Mouse (Mus musculus): ENCODE data around the gene 6430628N08Rik. TPM values are rescaled to one million over a fixed set of nuclear protein-coding genes. Genes with fewer than 3 reads are reported as not detected.

Gene 6430628N08Rik
- total and polyA plus RNA-seq, 3 experiments = not detected

GRCm38 (mm10) chr4:115938276-115939160 lies 48.1 kb downstream of the 6430628N08Rik start:
- no peak overlapping the region for H3K4me3 ChIP-seq (ENCODE audit: low read depth, low read length)
- H3K36me3 ChIP-seq (replicated peaks) = no peaks in the 10 kb centered on the region
- TF ChIP-seq POLR2AphosphoS5 (IDR thresholded peaks at IDR 0.05; ENCODE audit: insufficient replicate concordance, low read depth, low read length) = no peak
- no peak for TF ChIP-seq GATA1 (IDR thresholded peaks at IDR 0.05; ENCODE audit: borderline replicate concordance, low read length)
- TF ChIP-seq TAL1 (conservative IDR thresholded peaks at IDR 0.05; ENCODE audit: low read depth, low read length) = no peak
- no peak for TF ChIP-seq GATA2 (IDR thresholded peaks at IDR 0.05; ENCODE audit: borderline replicate concordance, low read depth, low read length)
- no peak for TF ChIP-seq CTCF (IDR thresholded peaks at IDR 0.05; ENCODE audit: low read depth, low read length)
- H3K9me3 ChIP-seq (replicated peaks) = no peaks in the 10 kb centered on the region
- H3K4me1 ChIP-seq (ENCODE audit: insufficient read depth, low read depth, low read length) = no peaks in the 10 kb centered on the region
- H3K27me3 ChIP-seq (ENCODE audit: insufficient read depth, low read length) = peaks cover 8% of the 10 kb centered on the region; the same call in 1 of the 2 replicates
- DNase-seq (ENCODE audit: low spot score) (no peak), ATAC-seq (ENCODE audit: extremely low read depth, insufficient number of reproducible peaks, low FRiP score, poor library complexity, severe bottlenecking) (no peak)

GRCm38 (mm10) chr4:115939295-115940102 lies 49.0 kb downstream of the 6430628N08Rik start, which contains the start of gene Dmbx1:
Gene Dmbx1 (minus strand): TSS chr4:115939926.
- Histone ChIP-seq H3K9me3 (replicated peaks) (no peaks in the 10 kb centered on the region), H3K4me1 (ENCODE audit: insufficient read depth, low read depth, low read length) (no peaks in the 10 kb centered on the region), H3K4me3 (ENCODE audit: low read depth, low read length) (no peak within 1 kb of the TSS), H3K36me3 (replicated peaks) (no peaks in the 10 kb centered on the region), H3K27me3 (ENCODE audit: insufficient read depth, low read length) (peaks cover 8% of the 10 kb centered on the region; the same call in 1 of the 2 replicates)
- TF ChIP-seq TAL1 (conservative IDR thresholded peaks at IDR 0.05; ENCODE audit: low read depth, low read length) (no peak), POLR2AphosphoS5 (IDR thresholded peaks at IDR 0.05; ENCODE audit: insufficient replicate concordance, low read depth, low read length) (no peak), GATA1 (IDR thresholded peaks at IDR 0.05; ENCODE audit: borderline replicate concordance, low read length) (no peak), CTCF (IDR thresholded peaks at IDR 0.05; ENCODE audit: low read depth, low read length) (no peak), GATA2 (IDR thresholded peaks at IDR 0.05; ENCODE audit: borderline replicate concordance, low read depth, low read length) (no peak)
- DNase-seq (ENCODE audit: low spot score) (no peak), ATAC-seq (ENCODE audit: extremely low read depth, insufficient number of reproducible peaks, low FRiP score, poor library complexity, severe bottlenecking) (no peak)

- Histone ChIP-seq H3K9me3 (replicated peaks) (no peaks in the 10 kb centered on the region), H3K4me3 (ENCODE audit: low read depth, low read length) (no peak overlapping the region), H3K36me3 (replicated peaks) (no peaks in the 10 kb centered on the region), H3K27me3 (ENCODE audit: insufficient read depth, low read length) (peaks cover 8% of the 10 kb centered on the region; the same call in 1 of the 2 replicates), H3K4me1 (ENCODE audit: insufficient read depth, low read depth, low read length) (no peaks in the 10 kb centered on the region)
- no peak for TF ChIP-seq CTCF (IDR thresholded peaks at IDR 0.05; ENCODE audit: low read depth, low read length)
- no peak for TF ChIP-seq POLR2AphosphoS5 (IDR thresholded peaks at IDR 0.05; ENCODE audit: insufficient replicate concordance, low read depth, low read length)
- ATAC-seq (ENCODE audit: extremely low read depth, insufficient number of reproducible peaks, low FRiP score, poor library complexity, severe bottlenecking) (no peak), DNase-seq (ENCODE audit: low spot score) (no peak)
These were observed 50.2 kb downstream of the 6430628N08Rik start for GRCm38 (mm10) chr4:115940681-115941080.

- Histone ChIP-seq H3K4me3 (ENCODE audit: low read depth, low read length) (no peak overlapping the region), H3K9me3 (replicated peaks) (no peaks in the 10 kb centered on the region), H3K27me3 (ENCODE audit: insufficient read depth, low read length) (peaks cover 8% of the 10 kb centered on the region; the same call in 1 of the 2 replicates), H3K4me1 (ENCODE audit: insufficient read depth, low read depth, low read length) (no peaks in the 10 kb centered on the region), H3K36me3 (replicated peaks) (no peaks in the 10 kb centered on the region)
- DNase-seq (ENCODE audit: low spot score) (no peak), ATAC-seq (ENCODE audit: extremely low read depth, insufficient number of reproducible peaks, low FRiP score, poor library complexity, severe bottlenecking) (no peak)
- no peak for TF ChIP-seq CTCF (IDR thresholded peaks at IDR 0.05; ENCODE audit: low read depth, low read length)
- TF ChIP-seq GATA2 (IDR thresholded peaks at IDR 0.05; ENCODE audit: borderline replicate concordance, low read depth, low read length) = no peak
- no peak for TF ChIP-seq TAL1 (conservative IDR thresholded peaks at IDR 0.05; ENCODE audit: low read depth, low read length)
- no peak for TF ChIP-seq GATA1 (IDR thresholded peaks at IDR 0.05; ENCODE audit: borderline replicate concordance, low read length)
- no peak for TF ChIP-seq POLR2AphosphoS5 (IDR thresholded peaks at IDR 0.05; ENCODE audit: insufficient replicate concordance, low read depth, low read length)
These were observed 50.9 kb downstream of the 6430628N08Rik start for GRCm38 (mm10) chr4:115941242-115941820.

- ATAC-seq (ENCODE audit: extremely low read depth, insufficient number of reproducible peaks, low FRiP score, poor library complexity, severe bottlenecking) (no peak), DNase-seq (ENCODE audit: low spot score) (no peak)
- Histone ChIP-seq H3K4me1 (ENCODE audit: insufficient read depth, low read depth, low read length) (no peaks in the 10 kb centered on the region), H3K36me3 (replicated peaks) (no peaks in the 10 kb centered on the region), H3K4me3 (ENCODE audit: low read depth, low read length) (no peak overlapping the region), H3K9me3 (replicated peaks) (no peaks in the 10 kb centered on the region), H3K27me3 (ENCODE audit: insufficient read depth, low read length) (peaks cover 6% of the 10 kb centered on the region; the same call in 1 of the 2 replicates)
- TF ChIP-seq CTCF (IDR thresholded peaks at IDR 0.05; ENCODE audit: low read depth, low read length) (no peak), GATA1 (IDR thresholded peaks at IDR 0.05; ENCODE audit: borderline replicate concordance, low read length) (no peak), GATA2 (IDR thresholded peaks at IDR 0.05; ENCODE audit: borderline replicate concordance, low read depth, low read length) (no peak)
These were observed 53.3 kb downstream of the 6430628N08Rik start for GRCm38 (mm10) chr4:115943669-115944314.

Other genes with a start within 250 kb of the 6430628N08Rik start
- gene Cyp4b1, start 242.9 kb upstream of the 6430628N08Rik start, total RNA-seq (2014; fragmentation: Nextera tagmentation) = not detected in 2 replicates
- gene Cyp4b1, start 242.9 kb upstream of the 6430628N08Rik start, total RNA-seq (2017) = not detected in 2 replicates
- not detected in 2 replicates for gene Cyp4b1, start 242.9 kb upstream of the 6430628N08Rik start, polyA plus RNA-seq (2012)
- gene Efcab14, start 152.9 kb upstream of the 6430628N08Rik start, total RNA-seq (2014; fragmentation: Nextera tagmentation) = 113 and 146 TPM in 2 replicates
- gene Efcab14, start 152.9 kb upstream of the 6430628N08Rik start, total RNA-seq (2017) = 27.2 and 32.8 TPM in 2 replicates
- gene Efcab14, start 152.9 kb upstream of the 6430628N08Rik start, polyA plus RNA-seq (2012) = 14.2 and 18.6 TPM in 2 replicates
- gene Tex38, start 109.6 kb upstream of the 6430628N08Rik start, total RNA-seq (2014; fragmentation: Nextera tagmentation) = not detected in 2 replicates
- 0.23 TPM in 1 of 2 replicates, not detected in the other for gene Tex38, start 109.6 kb upstream of the 6430628N08Rik start, total RNA-seq (2017)
- not detected in 2 replicates for gene Tex38, start 109.6 kb upstream of the 6430628N08Rik start, polyA plus RNA-seq (2012)
- gene Atpaf1, start 105.9 kb upstream of the 6430628N08Rik start, total RNA-seq (2014; fragmentation: Nextera tagmentation) = 26.9 and 32.3 TPM in 2 replicates
- 10.4 and 13.5 TPM in 2 replicates for gene Atpaf1, start 105.9 kb upstream of the 6430628N08Rik start, total RNA-seq (2017)
- gene Atpaf1, start 105.9 kb upstream of the 6430628N08Rik start, polyA plus RNA-seq (2012) = 11.1 and 13.3 TPM in 2 replicates
- gene Mob3c, start 62.6 kb upstream of the 6430628N08Rik start, total RNA-seq (2014; fragmentation: Nextera tagmentation) = 7.1 and 7.9 TPM in 2 replicates
- gene Mob3c, start 62.6 kb upstream of the 6430628N08Rik start, total RNA-seq (2017) = 16.7 and 20.9 TPM in 2 replicates
- gene Mob3c, start 62.6 kb upstream of the 6430628N08Rik start, polyA plus RNA-seq (2012) = 7.9 TPM in 2 replicates
- gene Mknk1, start 51.5 kb upstream of the 6430628N08Rik start, total RNA-seq (2014; fragmentation: Nextera tagmentation) = 78.5 and 86.9 TPM in 2 replicates
- gene Mknk1, start 51.5 kb upstream of the 6430628N08Rik start, total RNA-seq (2017) = 78.7 and 111 TPM in 2 replicates
- gene Mknk1, start 51.5 kb upstream of the 6430628N08Rik start, polyA plus RNA-seq (2012) = 34.9 and 39.8 TPM in 2 replicates
- gene Kncn, start 6.3 kb upstream of the 6430628N08Rik start, total RNA-seq (2014; fragmentation: Nextera tagmentation) = not detected in 2 replicates
- gene Kncn, start 6.3 kb upstream of the 6430628N08Rik start, total RNA-seq (2017) = not detected in 2 replicates
- not detected in 2 replicates for gene Kncn, start 6.3 kb upstream of the 6430628N08Rik start, polyA plus RNA-seq (2012)
- gene Dmbx1, start 49.3 kb downstream of the 6430628N08Rik start, total RNA-seq (2014; fragmentation: Nextera tagmentation) = not detected in 2 replicates
- gene Dmbx1, start 49.3 kb downstream of the 6430628N08Rik start, total RNA-seq (2017) = 0.06 and 0.11 TPM in 2 replicates
- gene Dmbx1, start 49.3 kb downstream of the 6430628N08Rik start, polyA plus RNA-seq (2012) = 0.01 TPM in 1 of 2 replicates, not detected in the other
- 0.73 and 1.7 TPM in 2 replicates for gene Faah, start 127.3 kb downstream of the 6430628N08Rik start, total RNA-seq (2014; fragmentation: Nextera tagmentation)
- 1.0 and 1.4 TPM in 2 replicates for gene Faah, start 127.3 kb downstream of the 6430628N08Rik start, total RNA-seq (2017)
- 0.46 and 0.78 TPM in 2 replicates for gene Faah, start 127.3 kb downstream of the 6430628N08Rik start, polyA plus RNA-seq (2012)
- 11.7 and 25.6 TPM in 2 replicates for gene Nsun4, start 163.2 kb downstream of the 6430628N08Rik start, total RNA-seq (2014; fragmentation: Nextera tagmentation)
- 13.6 and 14.6 TPM in 2 replicates for gene Nsun4, start 163.2 kb downstream of the 6430628N08Rik start, total RNA-seq (2017)
- 0.31 and 0.32 TPM in 2 replicates for gene Nsun4, start 163.2 kb downstream of the 6430628N08Rik start, polyA plus RNA-seq (2012)
- gene Uqcrh, start 184.4 kb downstream of the 6430628N08Rik start, total RNA-seq (2014; fragmentation: Nextera tagmentation) = 103 and 132 TPM in 2 replicates
- gene Uqcrh, start 184.4 kb downstream of the 6430628N08Rik start, total RNA-seq (2017) = 455 and 620 TPM in 2 replicates
- 31.1 and 31.2 TPM in 2 replicates for gene Uqcrh, start 184.4 kb downstream of the 6430628N08Rik start, polyA plus RNA-seq (2012)
- gene Lrrc41, start 184.6 kb downstream of the 6430628N08Rik start, total RNA-seq (2014; fragmentation: Nextera tagmentation) = 89.0 and 109 TPM in 2 replicates
- 44.9 and 49.4 TPM in 2 replicates for gene Lrrc41, start 184.6 kb downstream of the 6430628N08Rik start, total RNA-seq (2017)
- 36.3 and 55.8 TPM in 2 replicates for gene Lrrc41, start 184.6 kb downstream of the 6430628N08Rik start, polyA plus RNA-seq (2012)
- 46.1 and 56.1 TPM in 2 replicates for gene Rad54l, start 233.0 kb downstream of the 6430628N08Rik start, total RNA-seq (2014; fragmentation: Nextera tagmentation)
- gene Rad54l, start 233.0 kb downstream of the 6430628N08Rik start, total RNA-seq (2017) = 43.2 and 47.0 TPM in 2 replicates
- 2.4 and 3.4 TPM in 2 replicates for gene Rad54l, start 233.0 kb downstream of the 6430628N08Rik start, polyA plus RNA-seq (2012)
- gene Pomgnt1, start 233.2 kb downstream of the 6430628N08Rik start, total RNA-seq (2014; fragmentation: Nextera tagmentation) = 35.2 and 40.5 TPM in 2 replicates
- 37.2 and 47.0 TPM in 2 replicates for gene Pomgnt1, start 233.2 kb downstream of the 6430628N08Rik start, total RNA-seq (2017)
- 5.5 and 6.2 TPM in 2 replicates for gene Pomgnt1, start 233.2 kb downstream of the 6430628N08Rik start, polyA plus RNA-seq (2012)

All from G1E (cell line).